22 mouse cellular contexts compared by ENCODE assay signal in genomic region chr14:75170546-75170945, GRCm38 (mm10). TPM values are rescaled to one million over a fixed set of nuclear protein-coding genes. Genes with fewer than 3 reads are reported as not detected.
A peak's percentile ranks its signal among the peaks of the same experiment; 100 is the strongest.
DNase-seq lines count a peak whose midpoint lies in the region; ATAC-seq and TF ChIP-seq lines count a peak whose summit lies in the region.
"Had no signal": no experiment of that assay in that cellular context is flagged by ENCODE, and none has a peak within 500 bp of the region (broad histone marks: within the 10 kb centered on the region; RNA-seq: fewer than 3 reads in every experiment).

No protein-coding gene starts in this region.

- peak overlapping the region; percentile 11 for H3K27ac ChIP-seq in heart, adult 2 months
- H3K27ac ChIP-seq in heart, embryonic 11.5 days (ENCODE audit: low read depth, low read length) = no peak overlapping the region
- peak overlapping the region; percentile 38; the same call in 1 of the 2 replicates for H3K27ac ChIP-seq in heart, postnatal 0 days (ENCODE audit: low read depth)
- H3K27ac ChIP-seq in bone marrow macrophage, adult 2 months (ENCODE audit: insufficient read depth, low read depth, low read length) = peak overlapping the region; percentile 13; the same call in 1 of the 2 replicates
- H3K27ac ChIP-seq: embryonic facial prominence, embryonic 12.5 days; forebrain, embryonic 15.5 days; hindbrain, embryonic 15.5 days had no signal

- no peak overlapping the region for H3K4me2 ChIP-seq in heart, embryonic 11.5 days
- no peak overlapping the region; the same call in 1 of the 2 replicates for H3K4me2 ChIP-seq in heart, postnatal 0 days (ENCODE audit: low read depth, low read length)
- H3K4me2 ChIP-seq: embryonic facial prominence, embryonic 12.5 days; forebrain, embryonic 15.5 days; hindbrain, embryonic 15.5 days had no signal

- H3K79me2 ChIP-seq in heart, adult 2 months (replicated peaks; ENCODE audit: control insufficient read depth, insufficient read depth, low read length) = no peaks in the 10 kb centered on the region

- no peak overlapping the region for H3K9ac ChIP-seq in heart, adult 2 months (ENCODE audit: low read depth, low read length)
- no peak overlapping the region for H3K9ac ChIP-seq in heart, embryonic 11.5 days (ENCODE audit: low read depth, low read length)
- no peak overlapping the region for H3K9ac ChIP-seq in heart, postnatal 0 days (replicated peaks; ENCODE audit: low read depth, low read length)
- H3K9ac ChIP-seq: embryonic facial prominence, embryonic 12.5 days; forebrain, embryonic 15.5 days; hindbrain, embryonic 15.5 days had no signal

- no peak overlapping the region for H3K4me3 ChIP-seq in heart, adult 2 months
- no peak overlapping the region for H3K4me3 ChIP-seq in heart, embryonic 11.5 days (ENCODE audit: low read depth, low read length)
- H3K4me3 ChIP-seq in heart, postnatal 0 days (ENCODE audit: low read depth, low read length) = no peak overlapping the region
- no peak overlapping the region for H3K4me3 ChIP-seq in bone marrow macrophage, adult 2 months (ENCODE audit: insufficient read depth, low read length)
- H3K4me3 ChIP-seq: embryonic facial prominence, embryonic 12.5 days; forebrain, embryonic 15.5 days; hindbrain, embryonic 15.5 days had no signal

- H3K9me3 ChIP-seq in heart, embryonic 11.5 days (replicated peaks; ENCODE audit: control insufficient read depth, low read length) = no peaks in the 10 kb centered on the region
- H3K9me3 ChIP-seq in heart, postnatal 0 days (replicated peaks; ENCODE audit: control insufficient read depth, low read length) = no peaks in the 10 kb centered on the region
- H3K9me3 ChIP-seq: embryonic facial prominence, embryonic 12.5 days; forebrain, embryonic 15.5 days; hindbrain, embryonic 15.5 days had no signal

- TF ChIP-seq EP300 in heart, adult 2 months (IDR thresholded peaks at IDR 0.05; ENCODE audit: insufficient read depth, low read depth, low read length) = no peak
- no peak for TF ChIP-seq EP300 in heart, postnatal 0 days (IDR thresholded peaks at IDR 0.05; ENCODE audit: low read depth)

- TF ChIP-seq POLR2A in heart, adult 2 months (IDR thresholded peaks at IDR 0.05; ENCODE audit: insufficient read depth, low read depth, low read length) = no peak
- no peak for TF ChIP-seq POLR2A in bone marrow macrophage, adult 2 months (IDR thresholded peaks at IDR 0.05; ENCODE audit: borderline replicate concordance, low read depth, low read length)

- no peaks in the 10 kb centered on the region for H3K27me3 ChIP-seq in heart, adult 2 months (ENCODE audit: control insufficient read depth, insufficient read depth, low read length)
- H3K27me3 ChIP-seq in heart, embryonic 11.5 days (ENCODE audit: control insufficient read depth, insufficient read depth, low read length) = no peaks in the 10 kb centered on the region
- H3K27me3 ChIP-seq in heart, postnatal 0 days (ENCODE audit: control insufficient read depth, insufficient read depth, low read length) = no peaks in the 10 kb centered on the region
- H3K27me3 ChIP-seq: embryonic facial prominence, embryonic 12.5 days; forebrain, embryonic 15.5 days; hindbrain, embryonic 15.5 days had no signal

- H3K36me3 ChIP-seq in heart, adult 2 months (ENCODE audit: control insufficient read depth, insufficient read depth, low read length) = no peaks in the 10 kb centered on the region
- H3K36me3 ChIP-seq in heart, embryonic 11.5 days (ENCODE audit: control insufficient read depth, insufficient read depth, low read length) = no peaks in the 10 kb centered on the region
- no peaks in the 10 kb centered on the region for H3K36me3 ChIP-seq in heart, postnatal 0 days (replicated peaks; ENCODE audit: control insufficient read depth, insufficient read depth, low read length)
- H3K36me3 ChIP-seq: embryonic facial prominence, embryonic 12.5 days; forebrain, embryonic 15.5 days; hindbrain, embryonic 15.5 days had no signal

- no peak for TF ChIP-seq CTCF in heart, adult 2 months (IDR thresholded peaks at IDR 0.05)
- TF ChIP-seq CTCF in heart, postnatal 0 days (IDR thresholded peaks at IDR 0.05; ENCODE audit: low read depth) = no peak
- TF ChIP-seq CTCF in bone marrow macrophage, adult 2 months (IDR thresholded peaks at IDR 0.05; ENCODE audit: low read depth, low read length) = no peak

- no peak for DNase-seq in heart, adult 2 months
- DNase-seq in heart, postnatal 0 days (ENCODE audit: low spot score) = no peak
- DNase-seq in heart, postnatal 14 days = no peak
- no peak for DNase-seq in urinary bladder, postnatal 36 days (ENCODE audit: low spot score in 2 of 2)
- DNase-seq: adrenal gland, postnatal 14 days; cerebellum, adult 18-20 months; cerebellum, postnatal 10 days; gastrocnemius, postnatal 36 days; heart, postnatal 10 days had no signal

- no peak for ATAC-seq in heart, embryonic 11.5 days (replicated peaks; ENCODE audit: insufficient number of reproducible peaks, low FRiP score, low TSS enrichment)
- no peak for ATAC-seq in heart, postnatal 0 days (ENCODE audit: insufficient read depth, low read depth)
- ATAC-seq in megakaryocyte-erythroid progenitor cell, adult 5-6 weeks (replicated peaks; ENCODE audit: low FRiP score, low TSS enrichment, poor library complexity, severe bottlenecking) = peak; percentile 59
- ATAC-seq: activated CD4-positive, CD25-positive, alpha-beta regulatory T cell, adult 4 months; forebrain, embryonic 15.5 days; intestine, embryonic 16.5 days; Patski had no signal

- intact Hi-C loops in heart, adult 2 months (cut with DNase I) = no loop called here
- intact Hi-C loops in heart, postnatal 14 days (cut with DNase I) = no loop called here

- WGBS in heart, adult 2 months = 31% methylated on average over 1 of the region's 1 CpGs
- 32% methylated on average over 1 of the region's 1 CpGs for WGBS in heart, embryonic 11.5 days (ENCODE audit: insufficient replicate concordance)
- WGBS in heart, postnatal 0 days = 11% methylated on average over 1 of the region's 1 CpGs

- H3K4me1 ChIP-seq in heart, adult 2 months (ENCODE audit: control insufficient read depth, insufficient read depth, low read length) = no peaks in the 10 kb centered on the region; the same call in 1 of the 2 replicates
- H3K4me1 ChIP-seq in heart, embryonic 11.5 days (ENCODE audit: control insufficient read depth, insufficient read depth, low read length) = no peaks in the 10 kb centered on the region; the same call in 1 of the 2 replicates
- peaks cover 24% of the 10 kb centered on the region for H3K4me1 ChIP-seq in heart, postnatal 0 days (ENCODE audit: control insufficient read depth, insufficient read depth)
- H3K4me1 ChIP-seq in bone marrow macrophage, adult 2 months (ENCODE audit: control insufficient read depth, insufficient read depth, low read length) = peaks cover 79% of the 10 kb centered on the region
- H3K4me1 ChIP-seq: embryonic facial prominence, embryonic 12.5 days; forebrain, embryonic 15.5 days; hindbrain, embryonic 15.5 days had no signal

RNA-seq across cellular contexts. Expression of gene Lcp1, which starts 39.6 kb away (rescaled TPM):
- total RNA-seq in heart, adult 2 months (2021) = 10 to 100 TPM; 14.3 to 15.2 TPM
- 6.8 and 9.2 TPM in 2 replicates for polyA plus RNA-seq in heart, adult 2 months (2012; rRNA removed)
- 33.0 and 35.7 TPM in 2 replicates for polyA plus RNA-seq in heart, embryonic 11.5 days (2014; fragmentation: Nextera tagmentation; extraction: Ambion mirVana)
- 11.3 and 17.5 TPM in 2 replicates for total RNA-seq in heart, postnatal 0 days (2014; rRNA removed; ENCODE audit: low replicate concordance)
- polyA plus RNA-seq in heart, postnatal 0 days (2015; fragmentation: Nextera tagmentation; extraction: Ambion mirVana) = 11.2 and 12.6 TPM in 2 replicates
- 10 to 100 TPM; 13.5 to 17.9 TPM for total RNA-seq in heart, postnatal 14 days (2021)
- 932 and 1,066 TPM in 2 replicates for polyA plus RNA-seq in bone marrow macrophage, adult 2 months (2012; ENCODE audit: insufficient read depth, insufficient read length, missing spikeins)
- 21.1 and 39.8 TPM in 2 replicates for total RNA-seq in megakaryocyte-erythroid progenitor cell, adult 5-6 weeks (2014; fragmentation: Nextera tagmentation)
- 29.1 and 29.8 TPM in 2 replicates for total RNA-seq in megakaryocyte-erythroid progenitor cell, adult 5-6 weeks (2017)

RNA-seq across cellular contexts. Expression of gene Lrrc63, which starts 39.9 kb away (rescaled TPM):
- not detected for total RNA-seq in heart, adult 2 months (2021)
- 0.04 and 0.06 TPM in 2 replicates for polyA plus RNA-seq in heart, adult 2 months (2012; rRNA removed)
- polyA plus RNA-seq in heart, embryonic 11.5 days (2014; fragmentation: Nextera tagmentation; extraction: Ambion mirVana) = not detected in 2 replicates
- total RNA-seq in heart, postnatal 0 days (2014; rRNA removed; ENCODE audit: low replicate concordance) = not detected in 2 replicates
- not detected in 2 replicates for polyA plus RNA-seq in heart, postnatal 0 days (2015; fragmentation: Nextera tagmentation; extraction: Ambion mirVana)
- total RNA-seq in heart, postnatal 14 days (2021) = not detected
- 0.36 and 0.43 TPM in 2 replicates for polyA plus RNA-seq in bone marrow macrophage, adult 2 months (2012; ENCODE audit: insufficient read depth, insufficient read length, missing spikeins)
- not detected in 2 replicates for total RNA-seq in megakaryocyte-erythroid progenitor cell, adult 5-6 weeks (2014; fragmentation: Nextera tagmentation)
- total RNA-seq in megakaryocyte-erythroid progenitor cell, adult 5-6 weeks (2017) = not detected in 2 replicates
- total RNA-seq: adrenal gland, adult 18-20 months; adrenal gland, postnatal 14 days; gastrocnemius, adult 8-10 months; gastrocnemius, postnatal 36 days; heart, adult 8-10 months; heart, postnatal 10 days had no signal
- polyA plus RNA-seq: activated CD4-positive, CD25-positive, alpha-beta regulatory T cell, adult 4 months; C2C12; embryonic facial prominence, embryonic 12.5 days; forebrain, embryonic 15.5 days; hindbrain, embryonic 15.5 days; Patski had no signal
